Mouse (Mus musculus): ENCODE measurements around the gene Far1.
A peak's percentile ranks its signal among the peaks of the same experiment; 100 is the strongest.

Gene Far1

DNA sequence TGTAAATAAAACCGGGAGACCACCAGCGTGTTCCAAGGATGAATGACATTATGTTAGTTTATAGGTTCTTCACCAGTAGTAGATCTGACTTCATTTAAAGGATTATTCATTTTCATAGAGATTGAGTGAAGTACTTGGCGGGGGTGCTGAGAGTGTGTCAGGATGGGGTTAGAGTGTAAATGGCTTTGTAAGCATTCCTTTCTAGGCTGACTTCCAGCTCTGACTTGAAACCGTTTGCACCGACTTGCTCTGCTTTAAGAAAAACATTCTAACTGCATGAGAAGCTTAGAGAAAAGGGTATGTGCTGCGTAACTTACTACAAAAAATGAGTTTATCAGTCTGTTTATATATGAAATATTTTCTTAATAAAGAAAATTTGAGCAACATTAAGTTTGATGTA lies 57.5 kb downstream of the Far1 start:
- DNase-seq (ENCODE audit: low spot score): no peak

DNA sequence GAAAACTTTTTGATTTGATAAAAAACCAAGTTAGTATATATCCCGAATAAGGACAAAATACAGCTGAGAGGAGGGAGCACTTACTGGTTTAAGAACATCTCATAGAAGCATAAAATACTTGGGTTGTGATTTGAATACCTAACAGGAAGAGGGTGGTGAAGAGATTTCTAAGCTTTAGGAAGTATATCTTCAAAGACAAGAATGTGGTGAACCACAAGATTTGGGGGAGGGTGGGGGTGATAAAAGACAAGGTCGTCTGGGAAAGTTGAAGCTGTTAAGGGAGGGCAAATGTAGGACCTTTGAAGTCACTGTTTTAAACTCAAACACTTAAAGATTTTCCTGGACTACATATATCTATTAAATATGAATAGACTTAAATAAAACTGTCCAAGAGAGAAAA lies 59.1 kb downstream of the Far1 start:
- no peak for DNase-seq (ENCODE audit: low spot score)

DNA sequence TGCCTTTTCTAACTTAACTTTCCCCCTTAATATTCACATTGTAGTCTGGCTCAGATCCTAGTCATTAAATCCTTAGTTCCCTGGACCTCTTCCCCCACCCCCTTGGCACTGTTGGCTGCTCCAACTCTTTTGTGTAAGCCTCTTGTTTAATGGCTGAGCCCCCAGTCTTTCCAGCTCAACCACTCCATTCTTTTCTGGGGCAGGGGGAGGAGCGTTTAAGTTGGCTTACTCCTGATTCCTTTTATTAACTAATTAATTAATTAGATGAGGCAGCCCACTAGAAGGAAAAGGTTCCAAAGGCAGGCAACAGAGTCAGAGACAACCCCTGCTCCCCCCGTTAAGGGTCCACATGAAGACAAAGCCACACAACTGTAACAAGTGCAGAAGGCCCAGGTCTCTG lies 68.5 kb downstream of the Far1 start:
- no peak for DNase-seq (ENCODE audit: low spot score)

DNA sequence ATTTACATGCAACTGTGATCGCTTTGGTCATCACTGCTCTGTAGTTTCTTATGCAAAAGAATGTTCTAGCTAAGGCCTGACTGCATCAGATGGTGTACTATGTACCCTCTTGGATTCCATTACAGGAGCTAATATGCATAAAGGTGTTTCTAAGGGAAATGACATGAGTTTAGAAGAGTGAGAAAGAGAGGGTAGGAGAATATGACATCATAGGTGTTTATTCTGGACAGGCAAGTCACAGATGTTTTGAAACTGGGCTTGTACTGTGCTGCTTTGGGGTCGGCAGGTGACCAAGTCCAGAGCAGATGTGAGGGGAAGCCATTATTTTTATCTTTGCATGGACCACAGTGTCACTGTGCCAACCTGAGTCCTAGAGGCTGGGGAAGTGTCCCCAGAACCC lies 75.6 kb downstream of the Far1 start:
- no peak for DNase-seq (ENCODE audit: low spot score)

DNA sequence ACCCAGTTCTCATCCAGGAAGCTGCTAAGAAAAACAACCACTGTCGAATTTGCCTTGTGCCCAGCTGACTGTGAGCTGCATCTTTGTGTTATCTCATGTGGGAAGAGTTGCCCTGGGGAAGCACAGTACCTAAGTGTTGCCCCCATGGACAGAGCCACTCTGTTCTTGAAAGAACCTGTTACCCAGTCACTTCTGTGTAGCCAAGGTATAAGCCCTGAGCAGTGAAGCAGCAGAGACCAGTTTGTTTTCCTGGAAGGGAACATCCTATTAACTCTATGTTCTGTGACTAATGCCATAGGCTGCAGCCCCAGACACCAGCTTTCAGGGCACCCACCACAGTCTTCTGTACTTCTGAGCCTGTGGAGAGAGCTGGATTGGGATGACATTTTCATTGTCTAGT lies 76.7 kb downstream of the Far1 start:
- DNase-seq (ENCODE audit: low spot score): no peak

DNA sequence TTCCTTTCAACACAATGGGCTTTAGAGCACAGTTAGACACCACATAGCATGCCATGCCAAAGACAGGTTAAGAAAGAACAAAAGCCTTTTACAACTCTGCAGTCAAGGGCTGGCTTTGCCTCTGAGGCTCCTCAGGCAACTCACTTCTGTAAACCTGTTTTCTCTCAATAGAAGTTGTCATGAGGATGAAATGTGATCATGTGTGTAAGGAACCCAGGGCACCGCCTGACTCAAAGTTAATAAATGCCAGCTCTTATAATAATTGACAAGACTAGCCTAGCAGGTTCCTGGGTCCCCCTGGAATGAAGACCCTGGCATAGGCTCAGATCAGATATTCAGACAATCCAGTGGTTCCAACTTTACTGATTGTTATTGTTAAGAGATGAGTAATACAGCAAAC lies 77.5 kb downstream of the Far1 start:
- DNase-seq (ENCODE audit: low spot score): no peak

DNA sequence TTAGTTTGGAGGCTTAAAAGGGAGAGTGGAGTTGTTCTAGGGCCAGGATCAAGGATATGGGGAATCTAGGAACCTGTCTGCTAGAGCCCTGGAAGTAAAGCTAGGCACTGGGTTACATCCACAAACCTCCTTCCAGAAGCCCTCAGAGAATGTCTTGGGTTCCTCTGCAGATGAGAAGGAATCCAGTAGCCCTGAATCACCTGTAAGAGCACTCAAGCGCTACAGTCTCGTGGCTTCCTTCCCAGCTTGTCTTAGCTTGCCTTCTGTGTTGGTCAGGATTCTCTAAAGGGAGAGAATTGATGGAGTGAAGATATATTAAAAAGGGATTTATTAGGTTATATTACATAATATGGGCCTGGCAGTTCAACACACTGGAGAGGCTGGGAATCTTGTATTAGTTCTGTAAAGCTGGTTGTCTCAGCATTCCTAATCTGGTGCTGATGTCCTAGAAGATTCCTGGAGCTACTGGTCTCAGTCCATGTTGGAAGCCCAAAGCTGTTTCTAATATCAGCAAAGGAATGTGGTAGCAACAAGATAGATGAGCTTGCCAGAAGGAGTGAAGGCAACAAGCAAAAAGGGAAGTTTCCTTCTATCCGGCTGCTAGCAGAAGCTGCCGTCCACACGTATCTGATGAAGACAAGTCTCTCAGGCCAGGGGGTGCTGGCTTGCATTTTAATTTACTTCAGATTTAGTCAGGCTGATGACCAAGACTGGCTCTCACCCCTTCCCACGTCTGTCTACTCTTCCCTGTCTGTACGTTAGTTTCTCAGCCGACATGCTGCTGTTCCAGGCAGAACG lies 78.1 kb downstream of the Far1 start:
- no peak for DNase-seq (ENCODE audit: low spot score)

DNA sequence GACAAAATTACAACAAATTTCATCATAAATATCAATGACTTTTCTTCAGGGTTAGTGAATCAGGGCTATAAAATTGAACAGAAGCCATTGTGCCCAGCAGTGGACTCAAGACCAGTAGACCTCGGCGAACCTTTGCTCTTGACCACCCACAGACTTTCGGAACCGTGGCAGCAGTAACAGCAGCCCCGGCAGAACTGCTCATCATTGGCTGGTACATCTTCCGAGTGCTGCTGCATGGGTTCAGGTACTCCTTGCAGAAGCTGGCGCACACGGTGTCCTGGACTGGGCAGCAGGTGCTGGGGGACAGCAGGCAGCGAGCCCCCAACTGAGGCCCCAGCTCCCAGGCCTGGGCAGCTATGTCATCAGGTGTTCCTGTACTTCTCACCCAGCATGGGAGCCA lies 79.1 kb downstream of the Far1 start:
- DNase-seq (ENCODE audit: low spot score): no peak

DNA sequence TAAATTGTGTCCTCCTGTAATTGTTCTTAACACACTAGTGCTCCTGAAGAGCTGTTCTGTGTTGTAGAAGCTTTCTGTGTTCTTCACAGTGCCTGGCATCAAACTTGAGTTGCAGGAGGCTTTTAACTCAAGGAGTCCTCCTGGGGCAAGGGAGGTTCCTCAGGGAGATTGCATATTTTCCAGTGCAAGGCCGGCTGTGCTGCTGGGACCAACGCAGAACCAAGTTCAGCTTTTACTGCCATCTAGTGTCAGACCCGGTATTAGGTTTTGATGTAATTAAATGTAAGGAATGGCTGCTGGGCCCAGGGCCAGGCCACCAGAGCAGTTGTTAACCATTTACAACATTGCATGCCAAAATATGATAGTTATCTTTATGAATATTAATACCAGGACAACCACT lies 80.7 kb downstream of the Far1 start:
- peak; percentile 57 for DNase-seq (ENCODE audit: low spot score)

DNA sequence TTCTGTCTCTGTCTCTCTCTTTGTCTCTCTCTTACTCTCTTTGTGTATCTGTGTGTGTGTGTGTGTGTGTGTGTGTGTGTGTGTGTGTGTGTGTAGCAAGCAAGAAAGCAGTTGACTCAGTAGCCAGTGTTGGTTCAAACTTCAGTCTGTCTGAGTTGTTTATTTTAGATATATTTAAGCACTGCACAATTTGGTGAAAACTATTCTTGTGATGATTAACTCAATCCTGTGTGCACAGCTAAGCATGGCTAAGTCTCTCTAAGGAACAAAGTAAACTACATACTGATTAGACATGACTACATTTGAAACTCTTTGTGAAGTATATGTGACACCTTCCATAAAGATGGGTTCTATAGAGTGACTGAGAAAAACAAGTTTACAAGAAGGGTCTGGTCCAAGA lies 83.6 kb downstream of the Far1 start:
- DNase-seq (ENCODE audit: low spot score): no peak

DNA sequence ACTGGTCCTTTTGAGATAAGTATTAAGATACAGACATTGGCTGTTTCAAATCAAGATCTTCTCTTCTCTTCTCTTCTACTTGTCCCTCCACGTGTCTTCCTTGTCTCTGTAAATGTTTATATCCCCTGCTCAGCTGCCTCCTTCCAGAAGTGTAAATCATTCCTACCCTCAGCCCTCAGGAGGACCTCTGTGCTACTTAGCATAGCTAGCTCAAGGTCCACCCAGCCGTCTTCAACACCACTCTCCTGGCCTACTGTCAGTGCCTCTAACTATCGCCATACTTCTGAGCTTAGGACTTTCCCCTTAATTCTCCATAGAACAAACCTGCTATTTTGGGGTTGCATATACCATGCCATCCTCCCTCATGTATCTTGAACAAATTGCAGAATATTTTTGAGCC lies 88.2 kb downstream of the Far1 start:
- DNase-seq (ENCODE audit: low spot score): no peak

DNA sequence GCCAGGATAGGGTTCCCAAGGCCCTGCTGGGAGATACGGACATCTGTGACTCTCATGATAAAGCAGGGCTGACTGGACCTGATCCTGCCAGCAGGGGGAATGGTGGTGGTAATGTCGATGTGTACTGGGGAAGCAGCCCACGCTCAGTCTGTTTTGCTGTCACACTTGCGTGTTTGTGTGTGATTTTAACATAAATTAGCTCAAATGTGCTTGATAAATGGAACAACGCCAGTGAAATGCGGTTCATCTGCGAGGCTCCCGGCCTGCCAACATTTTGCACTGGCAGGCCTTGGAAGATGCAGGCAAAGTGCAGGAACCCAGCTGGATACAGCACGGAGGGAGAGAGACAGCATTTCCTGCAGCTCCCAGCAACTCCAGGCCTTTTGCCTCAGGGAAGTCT lies 94.3 kb downstream of the Far1 start:
- no peak for DNase-seq (ENCODE audit: low spot score)

DNA sequence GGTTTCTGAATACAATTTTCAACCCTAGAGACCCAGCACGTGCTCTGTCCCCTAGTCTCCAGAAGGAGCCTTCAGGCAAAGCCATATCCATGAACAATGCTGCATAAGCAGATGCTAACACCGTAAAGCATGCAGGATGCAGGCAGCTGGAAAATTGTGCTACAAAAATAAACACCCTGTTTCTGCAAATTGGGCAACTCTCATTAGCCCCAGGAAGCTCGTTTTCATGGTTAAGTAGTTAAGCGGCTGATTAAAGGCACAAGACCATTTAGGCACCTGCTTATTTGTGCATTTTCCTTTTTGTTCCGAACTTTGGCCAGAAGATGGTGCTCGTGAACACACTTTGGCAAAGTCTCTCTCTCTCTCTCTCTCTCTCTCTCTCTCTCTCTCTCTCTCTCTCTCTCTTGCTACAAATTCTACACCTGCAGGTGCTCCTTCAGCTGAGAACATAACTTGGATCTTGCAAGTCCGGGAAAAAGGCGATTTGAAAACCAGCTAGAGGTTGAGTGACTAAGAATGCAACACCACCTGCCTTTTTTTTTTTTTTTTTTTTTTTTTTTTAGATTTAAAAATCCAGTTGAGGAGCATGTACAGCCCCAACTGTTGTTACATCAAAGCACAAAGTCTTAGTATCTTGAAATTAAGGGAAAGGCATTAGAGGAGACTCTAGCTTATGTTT lies 95.5 kb downstream of the Far1 start:
- DNase-seq (ENCODE audit: low spot score): no peak

DNA sequence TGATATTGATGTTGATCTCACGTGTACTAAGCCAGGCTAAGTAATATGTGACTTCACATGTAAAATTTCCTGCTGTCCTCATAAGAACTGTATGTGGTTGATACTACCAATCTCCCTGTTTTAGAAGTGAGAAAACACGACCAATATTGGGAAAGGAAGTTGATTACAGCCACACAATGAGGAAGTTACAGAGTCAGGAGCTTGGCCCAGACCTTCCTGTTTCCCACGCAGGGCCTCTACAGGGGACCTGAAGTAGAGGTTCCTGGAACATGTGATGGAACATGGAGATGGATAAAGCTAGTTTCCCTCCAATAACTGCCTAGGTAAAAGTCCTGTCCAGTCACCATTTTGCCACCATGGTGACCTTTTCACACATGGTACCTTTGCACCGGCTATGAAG lies 99.0 kb downstream of the Far1 start:
- no peak for DNase-seq (ENCODE audit: low spot score)

DNA sequence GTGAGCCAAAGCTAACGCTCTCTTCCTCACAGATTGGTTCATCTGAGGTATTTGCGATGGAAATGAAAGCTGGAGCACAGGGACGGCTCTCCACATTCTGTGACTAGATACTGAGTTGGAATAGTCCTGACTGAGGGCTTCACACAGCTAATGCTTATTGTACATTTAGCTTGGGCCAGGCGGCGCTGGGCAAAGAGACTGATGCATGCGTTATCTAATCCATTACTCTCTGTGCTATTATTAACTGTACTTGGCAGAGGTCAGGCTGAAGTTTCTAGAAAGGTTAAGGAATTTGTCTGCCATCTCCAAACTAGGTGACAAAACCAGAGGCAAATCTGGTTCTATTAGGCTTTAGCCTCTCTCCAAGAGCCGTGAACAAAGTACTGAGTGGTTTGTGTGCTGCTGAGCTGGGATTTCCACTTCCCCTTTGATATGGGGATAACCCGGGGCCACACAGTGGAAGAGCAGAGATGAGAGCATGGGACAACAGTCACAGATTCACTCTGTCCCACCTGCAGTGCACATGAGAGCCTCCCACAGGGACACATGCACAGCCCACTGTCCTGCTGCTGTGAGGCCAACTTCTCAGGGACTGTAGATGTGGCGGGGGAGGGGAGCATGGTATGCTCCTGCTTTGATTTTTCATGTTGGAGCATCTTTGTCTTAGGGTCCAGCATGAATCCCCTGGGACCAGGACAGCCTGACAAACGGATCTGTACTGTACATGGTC lies 100.7 kb downstream of the Far1 start:
- DNase-seq (ENCODE audit: low spot score): no peak

DNA sequence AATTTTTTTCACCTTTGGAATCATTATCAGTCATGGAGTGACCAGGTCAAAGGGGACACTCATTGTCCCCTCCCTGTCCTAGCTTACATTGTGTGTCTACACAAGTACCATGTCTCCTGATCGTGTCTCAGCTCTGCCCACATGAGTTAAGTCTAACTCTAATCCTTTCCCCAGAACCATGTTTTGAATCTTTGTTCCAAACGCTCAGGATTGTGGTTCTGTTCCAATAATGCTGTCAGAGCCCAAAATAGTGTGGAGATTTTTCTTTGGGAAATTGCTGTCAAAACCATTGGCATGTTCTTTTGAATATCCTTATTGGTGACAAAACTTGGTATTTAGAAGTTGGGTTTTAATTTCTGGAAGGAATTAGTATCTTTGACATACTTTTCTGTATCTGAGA lies 105.5 kb downstream of the Far1 start:
- DNase-seq (ENCODE audit: low spot score): no peak

DNA sequence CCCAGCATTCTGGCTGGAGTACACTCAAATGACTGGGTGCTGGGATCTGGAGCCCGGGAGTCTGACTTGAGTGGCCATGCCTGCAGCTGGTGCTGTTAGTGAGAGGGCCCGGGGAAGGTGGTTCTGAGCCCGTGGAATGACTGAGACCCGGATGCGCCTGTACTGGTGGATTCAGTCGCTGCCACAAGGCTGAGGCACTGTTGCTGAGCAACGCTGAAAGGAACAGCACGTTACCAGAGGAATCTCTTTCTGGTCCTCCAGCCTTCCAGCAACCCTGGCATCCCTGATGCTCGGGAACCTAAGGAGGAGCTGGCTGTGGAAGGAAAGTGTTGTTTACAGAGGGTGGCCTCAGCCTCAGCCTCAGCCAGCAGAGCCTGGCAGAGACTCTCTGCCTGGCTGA lies 106.1 kb downstream of the Far1 start:
- DNase-seq (ENCODE audit: low spot score): no peak
